Mouse (Mus musculus) neural tube, embryonic 12.5 days (tissue): ENCODE data around the gene Arid4b. TPM values are rescaled to one million over a fixed set of nuclear protein-coding genes. Genes with fewer than 3 reads are reported as not detected.

Experiments used
- ATAC-seq: fragments of 200-750 bp; cut with Nextera tagmentation; 2 replicates; pipeline ENCODE4 v1.8.0; 2017; ENCODE audit warnings: low read depth, mild to moderate bottlenecking, moderate TSS enrichment, moderate library complexity; ENCODE audit not compliant: low FRiP score
- H3K27ac ChIP-seq: fragments of 300-500 bp; sonication (generic); 2 replicates; pipeline ENCODE4 v1.5.1; 2016
- H3K27me3 ChIP-seq: fragments of 300-500 bp; sonication (generic); replicated peaks from 2 replicates; pipeline ENCODE4 v1.6.1; 2016; ENCODE audit warnings: mild to moderate bottlenecking
- H3K36me3 ChIP-seq: fragments of 300-500 bp; sonication (generic); 2 replicates; pipeline ENCODE4 v1.6.1; 2016; ENCODE audit warnings: mild to moderate bottlenecking
- H3K4me1 ChIP-seq: fragments of 300-500 bp; sonication (generic); 2 replicates; pipeline ENCODE4 v1.6.1; 2016
- H3K4me2 ChIP-seq: fragments of 300-500 bp; sonication (generic); replicated peaks from 2 replicates; pipeline ENCODE4 v1.6.1; 2016; ENCODE audit warnings: mild to moderate bottlenecking
- H3K4me3 ChIP-seq: fragments of 300-500 bp; sonication (generic); 2 replicates; pipeline ENCODE4 v1.5.1; 2016
- H3K9ac ChIP-seq: fragments of 300-500 bp; sonication (generic); 2 replicates; pipeline ENCODE4 v1.6.1; 2016; ENCODE audit warnings: mild to moderate bottlenecking
- H3K9me3 ChIP-seq: fragments of 300-500 bp; sonication (generic); 2 replicates; pipeline ENCODE4 v1.6.1; 2016; ENCODE audit warnings: mild to moderate bottlenecking
- WGBS: fragments of 180-500 bp; shearing (Covaris S2); methylation state at CpG from one replicate; pipeline ENCODE4 v1.1.7; 2016; 5-methylcytosine and 5-hydroxymethylcytosine counted together
- polyA plus RNA-seq: library from polyadenylated mRNA; unstranded; fragments of >200 nt; fragmentation: Nextera tagmentation; extraction: Ambion mirVana; gene quantifications from 2 replicates; pipeline ENCODE4 v1.2.1, GENCODE M21; 2016

Gene Arid4b
- polyA plus RNA-seq, 1 experiment from 2014 or later = 94.1 TPM

GRCm38 (mm10) chr13:14035875-14036630 is 27.0 kb upstream of the Arid4b start:
- H3K36me3 ChIP-seq = no peaks in the 10 kb centered on the region
- H3K27me3 ChIP-seq = no peaks in the 10 kb centered on the region
- no peak for ATAC-seq
- H3K4me3 ChIP-seq = no peak overlapping the region
- H3K9ac ChIP-seq = no peak overlapping the region
- H3K4me2 ChIP-seq = no peak overlapping the region
- no peaks in the 10 kb centered on the region for H3K9me3 ChIP-seq
- no peak overlapping the region for H3K27ac ChIP-seq
- H3K4me1 ChIP-seq = peaks cover 10% of the 10 kb centered on the region; the same call in 1 of the 2 replicates
- 87% methylated on average over 11 of the region's 11 CpGs for WGBS

- no peaks in the 10 kb centered on the region for H3K9me3 ChIP-seq
- H3K36me3 ChIP-seq = no peaks in the 10 kb centered on the region
- peak; percentile 69 for ATAC-seq
- H3K4me3 ChIP-seq = peak overlapping the region; percentile 69
- peak overlapping the region; percentile 26; the same call in 1 of the 2 replicates for H3K27ac ChIP-seq
- H3K4me1 ChIP-seq = peaks cover 10% of the 10 kb centered on the region; the same call in 1 of the 2 replicates
- H3K4me2 ChIP-seq = peak overlapping the region; percentile 89
- WGBS = 0% methylated on average over 8 of the region's 8 CpGs
- H3K27me3 ChIP-seq = no peaks in the 10 kb centered on the region
- peak overlapping the region; percentile 79 for H3K9ac ChIP-seq
These were observed 24.1 kb upstream of the Arid4b start for GRCm38 (mm10) chr13:14038911-14039291.

DNA sequence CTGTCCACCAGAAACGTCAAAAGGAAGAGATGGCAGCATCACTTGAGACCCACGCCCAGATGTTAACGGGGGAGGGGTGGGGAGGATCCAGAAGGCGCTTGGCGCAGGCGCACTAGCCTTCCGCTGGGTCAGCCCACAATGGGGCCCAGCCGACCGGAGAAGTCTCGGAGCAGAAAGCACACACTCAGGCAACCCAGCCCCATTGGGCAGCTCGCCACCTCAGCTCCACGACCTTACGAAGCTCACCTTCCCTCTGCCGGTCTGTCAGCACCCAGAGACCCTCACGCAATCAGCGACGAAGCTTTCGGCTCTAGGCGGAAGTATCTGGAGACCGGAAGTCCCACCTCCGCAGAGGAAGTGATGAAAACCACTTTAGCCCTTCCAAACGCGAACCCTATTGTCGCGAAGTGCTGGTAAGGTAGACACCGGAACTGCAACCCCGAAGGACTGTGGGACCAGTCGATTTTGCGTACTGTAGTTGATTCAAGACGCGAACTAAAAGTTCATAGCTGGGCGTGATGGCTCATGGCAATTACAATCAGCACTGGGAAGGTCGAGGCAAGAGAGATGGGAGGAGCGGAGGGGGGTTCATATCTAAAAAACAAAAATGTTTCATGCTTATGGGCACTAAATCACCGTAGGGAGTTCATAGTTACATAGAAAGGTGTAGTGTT is 23.6 kb upstream of the Arid4b start, which contains the start of gene Tbce:
Tbce (minus strand) TSS at position 347 of the 674 bp plus-strand sequence.
- WGBS = 2% methylated on average over 35 of the region's 35 CpGs
- H3K4me2 ChIP-seq = peak within 1 kb of the TSS; percentile 89
- H3K27ac ChIP-seq = peak within 1 kb of the TSS; percentile 85
- H3K27me3 ChIP-seq = no peaks in the 10 kb centered on the region
- H3K4me1 ChIP-seq = peaks cover 10% of the 10 kb centered on the region; the same call in 1 of the 2 replicates
- peak within 1 kb of the TSS; percentile 79 for H3K9ac ChIP-seq
- peak; percentile 97 for ATAC-seq
- H3K4me3 ChIP-seq = peak within 1 kb of the TSS; percentile 69
- no peaks in the 10 kb centered on the region for H3K36me3 ChIP-seq
- H3K9me3 ChIP-seq = no peaks in the 10 kb centered on the region

- H3K4me3 ChIP-seq = peak overlapping the region; percentile 69
- ATAC-seq = peak; percentile 5; the same call in 1 of the 2 replicates
- no peak overlapping the region for H3K9ac ChIP-seq
- no peaks in the 10 kb centered on the region for H3K27me3 ChIP-seq
- H3K4me2 ChIP-seq = peak overlapping the region; percentile 89
- peaks cover 10% of the 10 kb centered on the region; the same call in 1 of the 2 replicates for H3K4me1 ChIP-seq
- no peak overlapping the region for H3K27ac ChIP-seq
- no peaks in the 10 kb centered on the region for H3K9me3 ChIP-seq
- 32% methylated on average over 5 of the region's 5 CpGs for WGBS
- H3K36me3 ChIP-seq = no peaks in the 10 kb centered on the region
These were observed 22.8 kb upstream of the Arid4b start for GRCm38 (mm10) chr13:14040186-14040585.

DNA sequence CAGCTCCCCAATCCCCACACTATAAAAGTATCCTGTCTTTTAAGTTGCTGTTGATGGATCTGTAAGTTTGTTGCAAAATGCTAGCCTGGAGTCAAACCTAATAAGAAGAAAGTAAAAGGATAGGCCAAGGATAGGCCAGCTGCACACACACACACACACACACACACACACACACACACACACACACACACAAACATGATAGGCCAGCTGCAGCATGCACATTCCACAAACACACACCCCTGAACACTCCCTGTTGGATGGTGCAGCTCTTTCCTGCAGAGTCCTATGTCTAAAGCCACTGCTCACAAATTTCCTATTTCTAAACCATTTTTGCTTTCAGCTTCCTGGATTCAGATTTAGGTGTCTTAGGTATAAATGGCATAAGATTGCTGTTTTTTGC is 19.2 kb upstream of the Arid4b start:
- Histone ChIP-seq H3K27ac (no peak overlapping the region), H3K4me2 (no peak overlapping the region), H3K4me1 (0 out of 2 replicates have a peak, but pooled peaks cover 4% of the 10 kb centered on the region), H3K9ac (no peak overlapping the region), H3K9me3 (no peaks in the 10 kb centered on the region), H3K27me3 (no peaks in the 10 kb centered on the region), H3K36me3 (peaks cover 19% of the 10 kb centered on the region; the same call in 1 of the 2 replicates), H3K4me3 (no peak overlapping the region)
- ATAC-seq = no peak

GRCm38 (mm10) chr13:14044521-14044920 is 18.5 kb upstream of the Arid4b start:
- Histone ChIP-seq H3K9me3 (no peaks in the 10 kb centered on the region), H3K4me1 (0 out of 2 replicates have a peak, but pooled peaks cover 3% of the 10 kb centered on the region), H3K27me3 (no peaks in the 10 kb centered on the region), H3K27ac (no peak overlapping the region), H3K4me2 (no peak overlapping the region), H3K36me3 (peaks cover 26% of the 10 kb centered on the region), H3K4me3 (no peak overlapping the region), H3K9ac (no peak overlapping the region)
- ATAC-seq = no peak
- WGBS = 78% methylated on average over 2 of the region's 2 CpGs

- Histone ChIP-seq H3K4me2 (no peak overlapping the region), H3K27ac (no peak overlapping the region), H3K27me3 (no peaks in the 10 kb centered on the region), H3K36me3 (peaks cover 68% of the 10 kb centered on the region), H3K4me3 (no peak overlapping the region), H3K4me1 (no peaks in the 10 kb centered on the region), H3K9me3 (no peaks in the 10 kb centered on the region), H3K9ac (no peak overlapping the region)
- 100% methylated on average over 1 of the region's 1 CpGs for WGBS
- no peak for ATAC-seq
These were observed 13.2 kb upstream of the Arid4b start for GRCm38 (mm10) chr13:14049878-14050277.

DNA sequence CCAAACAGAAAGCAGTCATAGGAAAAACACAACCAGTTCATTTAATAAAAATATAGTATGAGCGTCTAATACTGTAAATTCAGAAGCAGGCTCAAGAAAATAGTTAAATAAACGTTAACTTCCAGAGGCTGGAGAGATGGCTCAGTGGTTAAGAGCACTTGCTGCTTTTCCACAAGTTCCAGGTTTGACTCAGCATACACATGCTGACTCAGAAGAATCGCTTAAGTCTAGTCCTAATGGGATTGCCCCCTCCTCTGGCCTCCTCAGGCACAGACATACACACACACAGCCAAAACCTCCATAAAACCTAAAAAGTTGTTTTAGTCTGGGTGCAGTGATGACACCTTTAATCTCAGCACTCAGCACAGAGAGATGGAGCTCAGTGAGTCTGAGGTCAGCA is 6.2 kb upstream of the Arid4b start:
- no peaks in the 10 kb centered on the region for H3K9me3 ChIP-seq
- 0 out of 2 replicates have a peak, but pooled peaks cover 5% of the 10 kb centered on the region for H3K4me1 ChIP-seq
- peaks cover 48% of the 10 kb centered on the region for H3K36me3 ChIP-seq
- no peaks in the 10 kb centered on the region for H3K27me3 ChIP-seq
- H3K27ac ChIP-seq = no peak overlapping the region
- no peak overlapping the region for H3K4me2 ChIP-seq
- H3K9ac ChIP-seq = no peak overlapping the region
- WGBS = 96% methylated on average over 3 of the region's 3 CpGs
- no peak for ATAC-seq
- H3K4me3 ChIP-seq = no peak overlapping the region

- Histone ChIP-seq H3K36me3 (peaks cover 22% of the 10 kb centered on the region), H3K4me2 (no peak overlapping the region), H3K9ac (no peak overlapping the region), H3K27me3 (no peaks in the 10 kb centered on the region), H3K4me3 (no peak overlapping the region), H3K4me1 (peaks cover 10% of the 10 kb centered on the region), H3K27ac (no peak overlapping the region), H3K9me3 (no peaks in the 10 kb centered on the region)
- ATAC-seq = no peak
These were observed 3.5 kb upstream of the Arid4b start for GRCm38 (mm10) chr13:14059582-14059981.

DNA sequence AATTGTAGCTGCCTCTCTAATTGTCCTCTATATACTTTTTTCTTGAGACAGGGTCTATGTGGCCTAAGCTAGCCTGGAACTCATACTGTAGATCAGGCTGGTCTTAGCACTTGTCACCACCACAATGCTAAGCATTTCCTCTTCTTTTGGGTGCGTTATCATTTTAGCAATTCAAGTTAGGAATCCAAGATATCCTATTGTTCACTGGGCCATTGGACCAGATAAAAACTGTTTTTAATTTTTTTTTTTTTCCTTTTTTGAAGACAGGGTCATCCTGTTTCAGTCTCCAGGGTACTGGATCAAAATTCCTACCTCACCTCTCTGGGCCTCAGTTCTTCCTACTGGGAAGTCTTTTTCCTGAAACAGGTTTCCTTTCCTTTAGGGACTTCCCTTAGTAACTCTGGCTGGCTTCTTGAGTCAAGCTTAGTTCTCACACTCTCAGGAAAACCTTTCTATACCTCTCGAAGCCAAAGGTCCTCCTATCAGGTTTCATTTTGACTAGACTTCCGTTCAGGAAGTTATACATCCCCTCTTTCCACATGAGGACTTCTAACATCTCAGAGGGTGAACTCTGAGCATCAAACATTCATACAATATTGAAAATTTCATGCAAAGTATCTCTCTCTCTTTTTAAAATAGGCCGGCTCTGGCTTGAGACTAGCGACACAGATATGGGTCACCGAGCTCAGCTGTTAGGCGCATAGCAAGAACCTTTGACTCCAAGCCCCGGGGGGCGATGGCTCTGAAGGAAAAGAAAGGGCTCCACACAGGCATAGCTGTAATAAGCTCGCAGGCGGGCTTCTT is 621 bp upstream of the Arid4b start:
- Histone ChIP-seq H3K4me2 (peak overlapping the region; percentile 82), H3K4me1 (peaks cover 21% of the 10 kb centered on the region), H3K27ac (peak overlapping the region; percentile 69), H3K9me3 (no peaks in the 10 kb centered on the region), H3K27me3 (no peaks in the 10 kb centered on the region), H3K36me3 (peaks cover 1% of the 10 kb centered on the region; the same call in 1 of the 2 replicates), H3K4me3 (peak overlapping the region; percentile 65), H3K9ac (peak overlapping the region; percentile 76)
- ATAC-seq = no peak
- WGBS = 5% methylated on average over 11 of the region's 11 CpGs

GRCm38 (mm10) chr13:14063942-14064271 is 875 bp downstream of the Arid4b start:
- Histone ChIP-seq H3K36me3 (no peaks in the 10 kb centered on the region; the same call in 1 of the 2 replicates), H3K4me3 (peak overlapping the region; percentile 99), H3K27me3 (no peaks in the 10 kb centered on the region), H3K9me3 (no peaks in the 10 kb centered on the region), H3K27ac (peak overlapping the region; percentile 96), H3K4me2 (peak overlapping the region; percentile 69), H3K9ac (peak overlapping the region; percentile 98), H3K4me1 (peaks cover 21% of the 10 kb centered on the region)
- peak; percentile 49 for ATAC-seq
- WGBS = 3% methylated on average over 27 of the region's 31 CpGs
